Mouse (Mus musculus): ENCODE results near the gene Irgm1. TPM values are rescaled to one million over a fixed set of nuclear protein-coding genes. Genes with fewer than 3 reads are reported as not detected.
A peak's percentile ranks its signal among the peaks of the same experiment; 100 is the strongest.

Irgm1 gene
- polyA plus RNA-seq, 1 experiment = 5.0 TPM

DNA sequence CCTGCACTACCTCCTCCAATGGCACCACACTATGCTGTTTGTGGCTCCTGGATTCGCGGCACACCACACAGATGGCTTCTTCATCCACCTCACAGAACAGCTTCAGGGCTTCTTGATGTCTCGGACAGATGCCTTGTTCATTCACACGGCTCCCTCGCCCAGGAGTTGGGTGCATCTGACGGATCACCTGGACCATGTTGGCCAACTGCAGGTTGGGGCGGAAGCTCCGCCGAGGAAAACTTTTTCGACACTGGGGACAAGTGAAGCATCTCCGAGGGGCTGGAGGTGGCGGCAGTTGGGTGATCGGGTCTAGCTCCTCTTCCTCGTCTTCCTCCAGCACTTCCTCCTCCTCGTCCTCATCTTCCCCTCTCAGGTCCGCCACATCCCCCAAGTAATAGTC, 55.6 kb downstream of the Irgm1 start:
- peak overlapping the region; percentile 97 for H3K4me3 ChIP-seq (replicated peaks)
- TF ChIP-seq FLI1 (IDR thresholded peaks at IDR 0.05; ENCODE audit: low read length) = no peak
- no peak for TF ChIP-seq GATA1 (IDR thresholded peaks at IDR 0.05; ENCODE audit: borderline replicate concordance, low read length)
- H3K9me3 ChIP-seq = no peaks in the 10 kb centered on the region
- H3K36me3 ChIP-seq (replicated peaks; ENCODE audit: low read length) = peaks cover 51% of the 10 kb centered on the region
- H3K4me1 ChIP-seq = peaks cover 74% of the 10 kb centered on the region
- H3K27me3 ChIP-seq (replicated peaks) = no peaks in the 10 kb centered on the region

DNA sequence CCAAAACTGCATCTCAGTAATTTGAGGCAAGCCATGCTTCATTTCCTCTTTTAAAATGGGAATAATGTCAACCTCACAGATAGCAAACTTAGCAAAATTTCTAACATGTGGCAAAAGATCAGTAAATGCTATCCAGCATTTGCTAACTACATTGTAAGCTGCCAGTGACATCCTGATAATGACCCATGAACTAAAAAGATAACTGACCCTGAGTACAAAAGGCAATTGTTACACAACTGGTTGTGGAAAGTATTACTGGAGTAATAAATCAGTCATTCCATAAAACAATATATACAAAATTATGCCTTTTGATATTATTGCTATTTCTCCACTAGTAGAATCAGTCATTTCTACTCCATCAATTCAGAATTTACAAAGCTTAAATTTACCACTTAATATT, 57.7 kb downstream of the Irgm1 start:
- Histone ChIP-seq H3K4me1 (peaks cover 72% of the 10 kb centered on the region), H3K36me3 (replicated peaks; ENCODE audit: low read length) (peaks cover 72% of the 10 kb centered on the region), H3K4me3 (replicated peaks) (no peak overlapping the region), H3K27me3 (replicated peaks) (no peaks in the 10 kb centered on the region), H3K9me3 (no peaks in the 10 kb centered on the region)
- TF ChIP-seq FLI1 (IDR thresholded peaks at IDR 0.05; ENCODE audit: low read length) (no peak), GATA1 (IDR thresholded peaks at IDR 0.05; ENCODE audit: borderline replicate concordance, low read length) (no peak)

Other genes with a start within 250 kb of the Irgm1 start
- 2,725 and 4,464 TPM in 2 replicates for gene Rack1, start 71.4 kb downstream of the Irgm1 start, polyA plus RNA-seq (2012; ENCODE audit: insufficient read depth, low replicate concordance)
- gene Trim41, start 54.3 kb downstream of the Irgm1 start, polyA plus RNA-seq (2012; ENCODE audit: insufficient read depth, low replicate concordance) = 18.6 and 56.2 TPM in 2 replicates
- 1.6 and 5.7 TPM in 2 replicates for gene Trim7, start 45.5 kb downstream of the Irgm1 start, polyA plus RNA-seq (2012; ENCODE audit: insufficient read depth, low replicate concordance)
- gene Gm12184, start 45.0 kb downstream of the Irgm1 start, polyA plus RNA-seq (2012; ENCODE audit: insufficient read depth, low replicate concordance) = 18.6 and 145 TPM in 2 replicates
- gene Gm5431, start 30.5 kb upstream of the Irgm1 start, polyA plus RNA-seq (2012; ENCODE audit: insufficient read depth, low replicate concordance) = 0.45 TPM in 1 of 2 replicates, not detected in the other
- 3.0 TPM in 1 of 2 replicates, not detected in the other for gene Psme2b, start 74.5 kb upstream of the Irgm1 start, polyA plus RNA-seq (2012; ENCODE audit: insufficient read depth, low replicate concordance)
- 0.21 TPM in 1 of 2 replicates, not detected in the other for gene Olfr56, start 107.2 kb upstream of the Irgm1 start, polyA plus RNA-seq (2012; ENCODE audit: insufficient read depth, low replicate concordance)
- 0.18 TPM in 1 of 2 replicates, not detected in the other for gene 9930111J21Rik1, start 107.7 kb upstream of the Irgm1 start, polyA plus RNA-seq (2012; ENCODE audit: insufficient read depth, low replicate concordance)
- not detected in 2 replicates for gene Gm12185, start 120.5 kb upstream of the Irgm1 start, polyA plus RNA-seq (2012; ENCODE audit: insufficient read depth, low replicate concordance)
- 0.22 TPM in 1 of 2 replicates, not detected in the other for gene Tgtp1, start 122.5 kb upstream of the Irgm1 start, polyA plus RNA-seq (2012; ENCODE audit: insufficient read depth, low replicate concordance)
- gene 9930111J21Rik2, start 179.6 kb upstream of the Irgm1 start, polyA plus RNA-seq (2012; ENCODE audit: insufficient read depth, low replicate concordance) = 0.57 TPM in 1 of 2 replicates, not detected in the other
- gene Tgtp2, start 192.5 kb upstream of the Irgm1 start, polyA plus RNA-seq (2012; ENCODE audit: insufficient read depth, low replicate concordance) = 0.45 TPM in 1 of 2 replicates, not detected in the other
- gene Ifi47, start 204.9 kb upstream of the Irgm1 start, polyA plus RNA-seq (2012; ENCODE audit: insufficient read depth, low replicate concordance) = 6.0 and 6.4 TPM in 2 replicates
- gene Olfr1396, start 243.2 kb upstream of the Irgm1 start, polyA plus RNA-seq (2012; ENCODE audit: insufficient read depth, low replicate concordance) = not detected in 2 replicates

All from megakaryocyte, embryonic 14.5 days (primary cell).